Mouse (Mus musculus) kidney, postnatal 0 days (tissue): ENCODE data around the gene Rin3. TPM values are rescaled to one million over a fixed set of nuclear protein-coding genes. Genes with fewer than 3 reads are reported as not detected.

Source experiments
- ATAC-seq: fragments of 200-750 bp; cut with Nextera tagmentation; replicated peaks from 2 replicates; pipeline ENCODE4 v1.8.0; 2017; ENCODE audit warnings: low read depth, moderate number of reproducible peaks, moderate TSS enrichment, moderate library complexity; ENCODE audit not compliant: low FRiP score
- DNase-seq: peaks from one replicate; pipeline ENCODE4 v3.0.0-alpha.2; 2016; ENCODE audit warnings: low spot score
- H3K27ac ChIP-seq: fragments of 300-500 bp; sonication (generic); 2 replicates; pipeline ENCODE4 v1.5.1; 2014; ENCODE audit warnings: mild to moderate bottlenecking
- H3K27me3 ChIP-seq: fragments of 300-500 bp; sonication (generic); 2 replicates; pipeline ENCODE4 v1.6.1; 2014; ENCODE audit warnings: low read length, mixed read lengths; ENCODE audit not compliant: insufficient read depth
- H3K36me3 ChIP-seq: fragments of 300-500 bp; sonication (generic); 2 replicates; pipeline ENCODE4 v1.6.1; 2014; ENCODE audit warnings: low read length, mixed read lengths; ENCODE audit not compliant: insufficient read depth
- H3K4me1 ChIP-seq: fragments of 300-500 bp; sonication (generic); replicated peaks from 2 replicates; pipeline ENCODE4 v1.6.1; 2014; ENCODE audit warnings: antibody characterized with exemption, low read length, mixed read lengths; ENCODE audit not compliant: insufficient read depth
- H3K4me2 ChIP-seq: fragments of 300-500 bp; sonication (generic); 2 replicates; pipeline ENCODE4 v1.6.1; 2014; ENCODE audit warnings: mild to moderate bottlenecking, low read length, moderate library complexity, mixed read lengths
- H3K4me3 ChIP-seq: fragments of 300-500 bp; sonication (generic); replicated peaks from 2 replicates; pipeline ENCODE4 v1.5.1; 2014; ENCODE audit warnings: low read depth, low read length
- H3K9ac ChIP-seq: fragments of 300-500 bp; sonication (generic); 2 replicates; pipeline ENCODE4 v1.6.1; 2014; ENCODE audit warnings: low read depth, low read length
- H3K9me3 ChIP-seq: fragments of 300-500 bp; sonication (generic); replicated peaks from 2 replicates; pipeline ENCODE4 v1.6.1; 2016; ENCODE audit warnings: low read length, inconsistent platforms, mixed read lengths
- CTCF ChIP-seq: IDR thresholded peaks from 2 replicates; pipeline ENCODE4 v1.5.1; 2016; ENCODE audit warnings: antibody characterized with exemption, low read depth, mild to moderate bottlenecking, moderate library complexity
- WGBS: fragments of 180-500 bp; shearing (Covaris S2); extraction: QIAGEN DNeasy Blood & Tissue Kit; methylation state at CpG from one replicate; pipeline ENCODE4 v1.1.7; 2014; 5-methylcytosine and 5-hydroxymethylcytosine counted together
- polyA plus RNA-seq: library from polyadenylated mRNA; unstranded; fragments of >200 nt; fragmentation: Nextera tagmentation; extraction: Ambion mirVana; gene quantifications from 2 replicates; pipeline ENCODE4 v1.2.1, GENCODE M21; 2015

Gene Rin3
- polyA plus RNA-seq, 1 experiment from 2014 or later = 8.8 TPM

GRCm38 (mm10) chr12:102368066-102368465 is 85.2 kb downstream of the Rin3 start:
- Histone ChIP-seq H3K27me3 (no peaks in the 10 kb centered on the region), H3K27ac (no peak overlapping the region), H3K36me3 (0 out of 2 replicates have a peak, but pooled peaks cover 6% of the 10 kb centered on the region), H3K4me1 (no peaks in the 10 kb centered on the region), H3K4me2 (no peak overlapping the region), H3K9ac (no peak overlapping the region), H3K9me3 (no peaks in the 10 kb centered on the region), H3K4me3 (no peak overlapping the region)
- no peak for ATAC-seq
- no peak for TF ChIP-seq CTCF
- 73% methylated on average over 7 of the region's 7 CpGs for WGBS
- DNase-seq = no peak

- no peak for TF ChIP-seq CTCF
- 0 out of 2 replicates have a peak, but pooled peaks have one; percentile 30 for ATAC-seq
- WGBS = 62% methylated on average over 14 of the region's 14 CpGs
These were observed 85.7 kb downstream of the Rin3 start for GRCm38 (mm10) chr12:102368556-102368955.

GRCm38 (mm10) chr12:102369488-102370235 is 86.8 kb downstream of the Rin3 start:
- H3K36me3 ChIP-seq = 0 out of 2 replicates have a peak, but pooled peaks cover 16% of the 10 kb centered on the region
- H3K9ac ChIP-seq = no peak overlapping the region
- 59% methylated on average over 22 of the region's 22 CpGs for WGBS
- no peak for TF ChIP-seq CTCF
- H3K4me3 ChIP-seq = no peak overlapping the region
- ATAC-seq (no peak), DNase-seq (peak; percentile 25)
- no peak overlapping the region for H3K27ac ChIP-seq
- H3K4me1 ChIP-seq = no peaks in the 10 kb centered on the region
- no peak overlapping the region for H3K4me2 ChIP-seq
- H3K27me3 ChIP-seq = no peaks in the 10 kb centered on the region
- H3K9me3 ChIP-seq = no peaks in the 10 kb centered on the region

More at GRCm38 (mm10) chr12:102368556-102368955, 85.7 kb downstream of the Rin3 start:
- Histone ChIP-seq H3K4me3 (no peak overlapping the region), H3K9ac (no peak overlapping the region), H3K27ac (no peak overlapping the region), H3K9me3 (no peaks in the 10 kb centered on the region), H3K4me1 (no peaks in the 10 kb centered on the region), H3K4me2 (no peak overlapping the region), H3K27me3 (no peaks in the 10 kb centered on the region), H3K36me3 (0 out of 2 replicates have a peak, but pooled peaks cover 7% of the 10 kb centered on the region)
- DNase-seq = no peak

GRCm38 (mm10) chr12:102370931-102371500 is 88.2 kb downstream of the Rin3 start:
- H3K4me1 ChIP-seq = no peaks in the 10 kb centered on the region
- H3K27ac ChIP-seq = no peak overlapping the region
- DNase-seq (no peak), ATAC-seq (no peak)
- no peaks in the 10 kb centered on the region for H3K27me3 ChIP-seq
- TF ChIP-seq CTCF = no peak
- no peaks in the 10 kb centered on the region for H3K9me3 ChIP-seq
- H3K4me2 ChIP-seq = no peak overlapping the region
- H3K36me3 ChIP-seq = 0 out of 2 replicates have a peak, but pooled peaks cover 22% of the 10 kb centered on the region
- 82% methylated on average over 4 of the region's 4 CpGs for WGBS
- H3K4me3 ChIP-seq = no peak overlapping the region
- no peak overlapping the region for H3K9ac ChIP-seq

- Histone ChIP-seq H3K36me3 (0 out of 2 replicates have a peak, but pooled peaks cover 22% of the 10 kb centered on the region), H3K9ac (no peak overlapping the region), H3K27me3 (no peaks in the 10 kb centered on the region), H3K27ac (no peak overlapping the region), H3K4me1 (no peaks in the 10 kb centered on the region), H3K4me3 (no peak overlapping the region), H3K4me2 (no peak overlapping the region), H3K9me3 (no peaks in the 10 kb centered on the region)
- no peak for DNase-seq
- WGBS = 78% methylated on average over 3 of the region's 3 CpGs
- no peak for ATAC-seq
- TF ChIP-seq CTCF = no peak
These were observed 89.5 kb downstream of the Rin3 start for GRCm38 (mm10) chr12:102372322-102372721.

GRCm38 (mm10) chr12:102382180-102382579 is 99.3 kb downstream of the Rin3 start:
- Histone ChIP-seq H3K9ac (no peak overlapping the region), H3K4me1 (no peaks in the 10 kb centered on the region), H3K4me3 (no peak overlapping the region), H3K27me3 (no peaks in the 10 kb centered on the region), H3K4me2 (no peak overlapping the region), H3K9me3 (no peaks in the 10 kb centered on the region), H3K36me3 (0 out of 2 replicates have a peak, but pooled peaks cover 12% of the 10 kb centered on the region), H3K27ac (no peak overlapping the region)
- 84% methylated on average over 8 of the region's 8 CpGs for WGBS
- no peak for ATAC-seq
- no peak for TF ChIP-seq CTCF
- DNase-seq = no peak
